Mouse (Mus musculus): ENCODE data around the gene Sept7. TPM values are rescaled to one million over a fixed set of nuclear protein-coding genes. Genes with fewer than 3 reads are reported as not detected.
"Not testable (repeated sequence)": the region's sequence is repeated elsewhere in the genome, so short reads cannot be mapped to it uniquely, and the experiment has no call there.

Gene Sept7
- polyA plus RNA-seq, 1 experiment, result 10.9 TPM

DNA sequence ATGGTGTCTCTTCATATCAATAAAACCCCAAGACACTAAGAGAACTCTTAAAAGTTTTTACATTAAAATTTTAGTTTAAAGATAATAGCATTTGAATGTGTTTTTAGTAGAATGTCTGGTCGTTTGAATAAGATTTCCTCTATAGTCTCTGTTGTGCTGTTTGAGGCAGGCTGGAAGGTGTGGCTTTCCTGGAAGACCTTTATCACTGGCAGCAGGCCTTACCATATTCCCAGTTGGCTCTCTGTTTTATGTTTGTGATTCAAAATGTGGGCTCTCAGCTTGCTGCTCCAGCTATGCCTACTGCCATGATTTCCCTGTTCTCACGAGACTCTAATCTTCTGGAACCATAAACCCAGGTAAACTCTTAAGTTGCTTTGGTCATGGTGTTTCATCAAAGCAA lies 15.3 kb downstream of the Sept7 start:
- TF ChIP-seq POLR2A (IDR thresholded peaks at IDR 0.05; ENCODE audit: low read depth, low read length), result no peak
- TF ChIP-seq CTCF (conservative IDR thresholded peaks at IDR 0.05; ENCODE audit: insufficient read depth, insufficient read length, low read depth, low read length), result no peak
- Histone ChIP-seq H3K27ac (ENCODE audit: insufficient read depth, low read depth, low read length) (no peak overlapping the region), H3K27me3 (replicated peaks; ENCODE audit: control insufficient read depth, insufficient read depth, low read length) (no peaks in the 10 kb centered on the region), H3K4me1 (ENCODE audit: control insufficient read depth, insufficient read depth, low read length) (no peaks in the 10 kb centered on the region), H3K36me3 (ENCODE audit: control insufficient read depth, insufficient read depth, low read length) (peaks cover 2% of the 10 kb centered on the region; the same call in 1 of the 2 replicates), H3K4me3 (ENCODE audit: insufficient read depth, low read depth, low read length) (no peak overlapping the region)
- WGBS, result 72% methylated on average over 2 of the region's 2 CpGs
- no peak for DNase-seq

DNA sequence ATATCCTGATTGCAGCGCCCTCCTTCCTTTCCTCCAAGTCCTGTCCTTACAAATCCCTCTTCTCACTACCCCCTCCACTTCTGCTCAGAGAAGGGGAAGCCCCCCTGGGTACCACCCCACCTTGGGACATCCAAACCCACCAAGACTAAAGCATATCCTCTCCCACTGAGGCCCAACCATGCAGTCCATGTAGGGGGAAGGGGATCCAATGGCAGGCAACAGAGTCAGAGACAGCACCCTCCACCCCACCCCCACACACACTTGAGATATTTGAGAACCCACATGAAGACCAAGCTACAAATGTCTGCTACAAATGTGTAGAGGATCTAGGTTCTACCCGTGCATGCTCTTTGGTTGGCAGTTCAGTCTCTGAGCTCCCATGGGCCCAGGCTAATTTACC lies 19.7 kb downstream of the Sept7 start:
- no peaks in the 10 kb centered on the region for H3K4me1 ChIP-seq (ENCODE audit: control insufficient read depth, insufficient read depth, low read length)
- no peaks in the 10 kb centered on the region for H3K27me3 ChIP-seq (replicated peaks; ENCODE audit: control insufficient read depth, insufficient read depth, low read length)
- H3K27ac ChIP-seq (ENCODE audit: insufficient read depth, low read depth, low read length), result no peak overlapping the region
- no peak overlapping the region for H3K4me3 ChIP-seq (ENCODE audit: insufficient read depth, low read depth, low read length)
- DNase-seq, result no peak
- no peaks in the 10 kb centered on the region; the same call in 1 of the 2 replicates for H3K36me3 ChIP-seq (ENCODE audit: control insufficient read depth, insufficient read depth, low read length)
- 85% methylated on average over 2 of the region's 2 CpGs for WGBS
- TF ChIP-seq CTCF (conservative IDR thresholded peaks at IDR 0.05; ENCODE audit: insufficient read depth, insufficient read length, low read depth, low read length) (no peak), POLR2A (IDR thresholded peaks at IDR 0.05; ENCODE audit: low read depth, low read length) (no peak)

DNA sequence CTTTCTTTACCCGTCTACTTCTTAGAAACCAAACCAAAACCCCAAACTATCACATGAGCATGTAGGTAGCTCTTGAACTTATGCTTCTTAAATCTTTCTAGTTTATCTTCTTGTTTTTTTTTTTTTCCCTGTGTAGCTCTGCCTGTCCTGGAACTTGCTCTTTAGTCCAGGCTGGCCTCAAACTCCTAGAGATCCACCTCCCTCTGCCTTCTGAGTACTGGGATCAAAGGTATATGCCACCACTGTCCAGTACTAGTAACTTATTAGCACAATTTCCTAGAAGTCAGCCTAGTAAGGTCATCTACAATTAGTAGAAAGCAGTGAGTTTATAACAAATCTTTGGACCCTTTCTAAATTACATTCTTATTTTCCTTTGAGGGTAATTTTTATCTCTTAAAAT lies 37.6 kb downstream of the Sept7 start:
- Histone ChIP-seq H3K36me3 (ENCODE audit: control insufficient read depth, insufficient read depth, low read length) (no peaks in the 10 kb centered on the region; the same call in 1 of the 2 replicates), H3K27me3 (replicated peaks; ENCODE audit: control insufficient read depth, insufficient read depth, low read length) (no peaks in the 10 kb centered on the region), H3K27ac (ENCODE audit: insufficient read depth, low read depth, low read length) (no peak overlapping the region), H3K4me3 (ENCODE audit: insufficient read depth, low read depth, low read length) (no peak overlapping the region), H3K4me1 (ENCODE audit: control insufficient read depth, insufficient read depth, low read length) (peaks cover 3% of the 10 kb centered on the region; the same call in 1 of the 2 replicates)
- no peak for TF ChIP-seq CTCF (conservative IDR thresholded peaks at IDR 0.05; ENCODE audit: insufficient read depth, insufficient read length, low read depth, low read length)
- no peak for TF ChIP-seq POLR2A (IDR thresholded peaks at IDR 0.05; ENCODE audit: low read depth, low read length)
- WGBS, result 70% methylated on average over 1 of the region's 1 CpGs
- DNase-seq, result peak; percentile 84

DNA sequence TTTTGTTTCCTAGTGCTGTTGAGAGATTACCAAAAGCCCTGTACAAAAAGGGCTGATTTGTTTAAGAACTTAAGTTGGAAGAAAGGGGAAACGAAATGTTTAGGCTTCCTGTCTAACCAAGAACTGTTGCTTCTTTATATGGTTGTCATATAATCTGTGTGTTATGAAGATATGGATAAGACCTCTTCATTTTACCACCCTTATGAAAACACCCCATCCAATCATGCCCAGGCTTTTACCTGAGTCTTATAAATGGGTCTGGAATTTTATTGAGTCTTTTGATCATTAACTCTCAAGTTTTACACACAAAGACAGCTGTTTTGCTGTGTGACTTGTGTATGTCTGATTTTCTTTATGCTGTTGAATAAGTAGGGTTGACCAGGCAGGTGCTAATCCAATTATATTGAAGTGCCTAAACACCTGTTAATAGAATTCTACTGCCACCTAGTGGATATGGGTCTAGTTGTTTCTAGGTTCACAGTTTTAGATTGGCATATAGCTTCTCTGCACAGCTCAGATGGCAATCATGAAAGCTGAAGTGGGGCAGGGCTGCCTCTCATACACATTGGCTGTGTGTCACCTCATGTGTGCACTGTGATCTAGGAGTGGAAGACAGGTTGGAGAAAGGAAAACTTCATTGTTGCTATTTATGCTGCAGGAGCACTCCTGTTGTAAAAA lies 57.4 kb downstream of the Sept7 start:
- TF ChIP-seq CTCF (conservative IDR thresholded peaks at IDR 0.05; ENCODE audit: insufficient read depth, insufficient read length, low read depth, low read length) (peak; percentile 48), POLR2A (IDR thresholded peaks at IDR 0.05; ENCODE audit: low read depth, low read length) (no peak)
- WGBS, result 84% methylated on average over 1 of the region's 1 CpGs
- Histone ChIP-seq H3K36me3 (ENCODE audit: control insufficient read depth, insufficient read depth, low read length) (peaks cover 8% of the 10 kb centered on the region), H3K4me1 (ENCODE audit: control insufficient read depth, insufficient read depth, low read length) (no peaks in the 10 kb centered on the region), H3K27ac (ENCODE audit: insufficient read depth, low read depth, low read length) (no peak overlapping the region), H3K4me3 (ENCODE audit: insufficient read depth, low read depth, low read length) (no peak overlapping the region), H3K27me3 (replicated peaks; ENCODE audit: control insufficient read depth, insufficient read depth, low read length) (no peaks in the 10 kb centered on the region)
- DNase-seq, result peak; percentile 68

DNA sequence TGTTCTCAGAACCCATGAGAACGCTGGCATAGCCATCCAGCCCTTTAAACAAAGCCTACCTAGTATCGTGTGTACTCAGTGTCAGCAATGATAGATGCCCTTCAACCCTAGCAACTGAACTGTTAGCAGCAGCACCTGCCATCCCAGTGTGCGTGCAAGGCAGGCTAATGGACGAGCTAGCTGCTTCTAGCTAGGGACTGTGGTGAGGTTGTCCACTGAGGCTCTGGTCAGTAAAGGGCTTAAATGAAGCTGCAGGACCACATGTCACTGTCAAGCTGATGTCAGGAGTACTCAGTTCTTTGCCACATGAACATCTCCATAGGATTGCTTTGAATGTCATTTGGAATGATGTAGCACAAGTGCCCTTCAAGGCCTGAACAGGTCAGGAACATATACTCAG lies 62.1 kb downstream of the Sept7 start:
- Histone ChIP-seq H3K27me3 (replicated peaks; ENCODE audit: control insufficient read depth, insufficient read depth, low read length) (no peaks in the 10 kb centered on the region), H3K4me3 (ENCODE audit: insufficient read depth, low read depth, low read length) (no peak overlapping the region), H3K4me1 (ENCODE audit: control insufficient read depth, insufficient read depth, low read length) (no peaks in the 10 kb centered on the region), H3K27ac (ENCODE audit: insufficient read depth, low read depth, low read length) (no peak overlapping the region), H3K36me3 (ENCODE audit: control insufficient read depth, insufficient read depth, low read length) (no peaks in the 10 kb centered on the region; the same call in 1 of the 2 replicates)
- DNase-seq, result no peak
- 84% methylated on average over 4 of the region's 4 CpGs for WGBS
- TF ChIP-seq POLR2A (IDR thresholded peaks at IDR 0.05; ENCODE audit: low read depth, low read length), result no peak
- no peak for TF ChIP-seq CTCF (conservative IDR thresholded peaks at IDR 0.05; ENCODE audit: insufficient read depth, insufficient read length, low read depth, low read length)

DNA sequence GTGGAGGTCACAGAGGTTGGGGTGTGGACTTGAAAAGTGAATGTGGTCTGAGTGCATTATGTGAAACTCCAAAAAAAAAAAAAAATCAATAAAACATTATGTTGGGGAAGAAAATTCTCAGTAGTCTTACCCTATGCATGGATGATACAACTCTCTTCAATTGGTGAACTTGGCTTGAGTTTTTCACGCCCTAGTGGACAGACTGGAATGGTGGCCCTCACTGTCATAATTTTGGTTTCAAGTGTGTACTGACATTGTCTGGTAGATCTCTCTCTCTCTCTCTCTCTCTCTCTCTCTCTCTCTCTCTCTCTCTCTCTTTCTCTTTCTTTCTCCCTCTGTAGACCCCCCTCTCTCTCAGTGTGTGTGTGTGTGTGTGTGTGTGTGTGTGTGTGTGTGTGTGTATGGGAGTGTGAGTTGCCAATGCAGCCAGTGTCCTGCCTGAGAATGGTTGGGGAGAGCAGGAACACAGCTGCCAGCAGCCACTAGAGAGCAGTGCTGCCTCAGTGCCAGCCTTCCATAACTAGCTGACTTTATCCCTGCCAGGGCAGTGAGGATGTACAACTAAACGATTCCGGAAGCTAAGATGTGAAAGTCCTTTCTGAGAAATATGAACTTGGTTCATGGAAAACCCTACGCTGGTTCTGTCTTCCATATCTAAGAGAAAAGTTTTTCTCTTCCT lies 65.7 kb downstream of the Sept7 start:
- no peaks in the 10 kb centered on the region for H3K4me1 ChIP-seq (ENCODE audit: control insufficient read depth, insufficient read depth, low read length)
- peak; percentile 59 for DNase-seq
- TF ChIP-seq CTCF (conservative IDR thresholded peaks at IDR 0.05; ENCODE audit: insufficient read depth, insufficient read length, low read depth, low read length), result peak; percentile 95
- TF ChIP-seq POLR2A (IDR thresholded peaks at IDR 0.05; ENCODE audit: low read depth, low read length), result no peak
- no peak overlapping the region for H3K27ac ChIP-seq (ENCODE audit: insufficient read depth, low read depth, low read length)
- H3K4me3 ChIP-seq (ENCODE audit: insufficient read depth, low read depth, low read length), result no peak overlapping the region
- 34% methylated on average over 4 of the region's 4 CpGs for WGBS
- H3K27me3 ChIP-seq (replicated peaks; ENCODE audit: control insufficient read depth, insufficient read depth, low read length), result no peaks in the 10 kb centered on the region
- no peaks in the 10 kb centered on the region for H3K36me3 ChIP-seq (ENCODE audit: control insufficient read depth, insufficient read depth, low read length)

DNA sequence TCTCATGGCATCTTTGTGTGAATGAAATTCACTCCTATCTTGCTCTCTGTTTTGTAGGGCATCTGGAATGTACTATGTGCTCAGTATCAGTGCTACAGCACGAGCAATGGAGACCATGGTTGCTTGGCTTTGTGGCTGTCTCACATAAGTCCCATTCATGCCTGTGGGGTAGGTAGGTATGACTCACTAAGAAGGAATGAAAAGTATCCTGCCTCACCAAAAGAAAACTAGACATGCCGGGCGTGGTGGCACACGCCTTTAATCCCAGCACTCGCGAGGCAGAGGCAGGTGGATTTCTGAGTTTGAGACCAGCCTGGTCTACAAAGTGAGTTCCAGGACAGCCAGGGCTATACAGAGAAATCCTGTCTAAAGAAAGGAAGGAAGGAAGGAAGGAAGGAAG lies 67.4 kb downstream of the Sept7 start:
- DNase-seq; H3K4me1 ChIP-seq (ENCODE audit: control insufficient read depth, insufficient read depth, low read length); H3K36me3 ChIP-seq (ENCODE audit: control insufficient read depth, insufficient read depth, low read length); H3K27ac ChIP-seq (ENCODE audit: insufficient read depth, low read depth, low read length); H3K27me3 ChIP-seq (replicated peaks; ENCODE audit: control insufficient read depth, insufficient read depth, low read length); H3K4me3 ChIP-seq (ENCODE audit: insufficient read depth, low read depth, low read length): not testable (repeated sequence)
- WGBS, result 88% methylated on average over 6 of the region's 6 CpGs
